Mouse (Mus musculus) G1E (cell line): ENCODE measurements around the gene Ccni.

ENCODE experiments used
- CTCF ChIP-seq: IDR thresholded peaks from 2 replicates; pipeline ENCODE4 v1.5.1; 2012; ENCODE audit warnings: low read depth, low read length, inconsistent platforms, mixed read lengths
- GATA1 ChIP-seq: IDR thresholded peaks from 2 replicates; pipeline ENCODE4 v1.6.1; 2012; ENCODE audit warnings: borderline replicate concordance, low read length, inconsistent platforms, mixed read lengths
- POLR2AphosphoS5 ChIP-seq: IDR thresholded peaks from 2 replicates; pipeline ENCODE4 v1.6.1; 2012; ENCODE audit warnings: low read depth, low read length, inconsistent platforms; ENCODE audit not compliant: insufficient replicate concordance
- TAL1 ChIP-seq: conservative IDR thresholded peaks from 2 replicates; pipeline ENCODE4 v1.6.1; 2012; ENCODE audit warnings: low read depth, low read length, inconsistent platforms, mixed read lengths

- no peak; the same call in 1 of the 2 replicates for TF ChIP-seq CTCF
- no peak for TF ChIP-seq POLR2AphosphoS5
- TF ChIP-seq TAL1, result no peak
- no peak for TF ChIP-seq GATA1
These were observed 38.3 kb downstream of the Ccni start for GRCm38 (mm10) chr5:93167919-93168516.
